Mouse (Mus musculus): ENCODE data around the gene Pkig. TPM values are rescaled to one million over a fixed set of nuclear protein-coding genes. Genes with fewer than 3 reads are reported as not detected.
"Not testable (repeated sequence)": the region's sequence is repeated elsewhere in the genome, so short reads cannot be mapped to it uniquely, and the experiment has no call there.

Gene Pkig
- polyA plus RNA-seq, 1 experiment from 2014 or later = 119 TPM

- H3K4me1 ChIP-seq = peaks cover 12% of the 10 kb centered on the region
- H3K27me3 ChIP-seq = no peaks in the 10 kb centered on the region
- H3K4me3 ChIP-seq = peak within 1 kb of the TSS; percentile 99
- peak; percentile 95 for ATAC-seq (ENCODE audit: insufficient number of reproducible peaks, low FRiP score, low TSS enrichment, low read depth)
- WGBS = under 1% methylated on average over 73 of the region's 74 CpGs
- H3K4me2 ChIP-seq = peak within 1 kb of the TSS; percentile 44
- H3K9me3 ChIP-seq = no peaks in the 10 kb centered on the region
- H3K9ac ChIP-seq = peak within 1 kb of the TSS; percentile 97
- H3K27ac ChIP-seq = peak within 1 kb of the TSS; percentile 99
- 0 out of 2 replicates have a peak, but pooled peaks cover 2% of the 10 kb centered on the region for H3K36me3 ChIP-seq
Measured at GRCm38 (mm10) chr2:163644575-163645385, 13.4 kb upstream of the Pkig start, which contains the start of gene Serinc3. Serinc3 (minus strand) TSS chr2:163645131.

GRCm38 (mm10) chr2:163645700-163646460 is 12.3 kb upstream of the Pkig start:
- H3K4me2 ChIP-seq = peak overlapping the region; percentile 42; the same call in 1 of the 2 replicates
- 0 out of 2 replicates have a peak overlapping the region, but pooled peaks have one; percentile 99 for H3K4me3 ChIP-seq
- H3K9ac ChIP-seq = no peak overlapping the region
- no peaks in the 10 kb centered on the region for H3K27me3 ChIP-seq
- ATAC-seq (ENCODE audit: insufficient number of reproducible peaks, low FRiP score, low TSS enrichment, low read depth) = no peak
- peaks cover 4% of the 10 kb centered on the region; the same call in 1 of the 2 replicates for H3K9me3 ChIP-seq
- no peaks in the 10 kb centered on the region for H3K36me3 ChIP-seq
- peaks cover 12% of the 10 kb centered on the region for H3K4me1 ChIP-seq
- H3K27ac ChIP-seq = no peak overlapping the region
- whole genome bisulfite sequencing = 77% methylated on average over 11 of the region's 11 CpGs

- no peak overlapping the region for H3K4me3 ChIP-seq
- no peaks in the 10 kb centered on the region for H3K27me3 ChIP-seq
- H3K4me2 ChIP-seq = no peak overlapping the region
- peaks cover 4% of the 10 kb centered on the region; the same call in 1 of the 2 replicates for H3K9me3 ChIP-seq
- no peak overlapping the region for H3K9ac ChIP-seq
- no peaks in the 10 kb centered on the region for H3K36me3 ChIP-seq
- no peak overlapping the region for H3K27ac ChIP-seq
- whole genome bisulfite sequencing = 89% methylated on average over 5 of the region's 5 CpGs
- peaks cover 12% of the 10 kb centered on the region for H3K4me1 ChIP-seq
- ATAC-seq (ENCODE audit: insufficient number of reproducible peaks, low FRiP score, low TSS enrichment, low read depth) = no peak
Measured at GRCm38 (mm10) chr2:163646461-163647080, 11.6 kb upstream of the Pkig start.

GRCm38 (mm10) chr2:163655699-163656098 is 2.5 kb upstream of the Pkig start:
- H3K27me3 ChIP-seq; H3K36me3 ChIP-seq; H3K9ac ChIP-seq; H3K9me3 ChIP-seq; H3K4me1 ChIP-seq; H3K4me3 ChIP-seq; ATAC-seq (ENCODE audit: insufficient number of reproducible peaks, low FRiP score, low TSS enrichment, low read depth); H3K4me2 ChIP-seq; H3K27ac ChIP-seq: not testable (repeated sequence)
- 97% methylated on average over 9 of the region's 12 CpGs for WGBS

GRCm38 (mm10) chr2:163657486-163657885 is 700 bp upstream of the Pkig start:
- H3K9me3 ChIP-seq = no peaks in the 10 kb centered on the region
- WGBS = 83% methylated on average over 2 of the region's 2 CpGs
- no peak overlapping the region for H3K9ac ChIP-seq
- no peak overlapping the region for H3K27ac ChIP-seq
- no peak overlapping the region for H3K4me3 ChIP-seq
- H3K27me3 ChIP-seq = no peaks in the 10 kb centered on the region
- ATAC-seq (ENCODE audit: insufficient number of reproducible peaks, low FRiP score, low TSS enrichment, low read depth) = no peak
- H3K4me2 ChIP-seq = no peak overlapping the region
- H3K36me3 ChIP-seq = no peaks in the 10 kb centered on the region
- H3K4me1 ChIP-seq = peaks cover 17% of the 10 kb centered on the region; the same call in 1 of the 2 replicates

GRCm38 (mm10) chr2:163658941-163659340 is 755 bp downstream of the Pkig start:
- H3K4me1 ChIP-seq = peaks cover 17% of the 10 kb centered on the region; the same call in 1 of the 2 replicates
- peak overlapping the region; percentile 76; the same call in 1 of the 2 replicates for H3K9ac ChIP-seq
- H3K27ac ChIP-seq = peak overlapping the region; percentile 66
- no peaks in the 10 kb centered on the region for H3K9me3 ChIP-seq
- WGBS = under 1% methylated on average over 8 of the region's 8 CpGs
- H3K4me2 ChIP-seq = peak overlapping the region; percentile 65
- no peak for ATAC-seq (ENCODE audit: insufficient number of reproducible peaks, low FRiP score, low TSS enrichment, low read depth)
- H3K36me3 ChIP-seq = no peaks in the 10 kb centered on the region
- no peaks in the 10 kb centered on the region for H3K27me3 ChIP-seq
- H3K4me3 ChIP-seq = peak overlapping the region; percentile 81

GRCm38 (mm10) chr2:163659431-163659830 is 1.2 kb downstream of the Pkig start:
- no peak for ATAC-seq (ENCODE audit: insufficient number of reproducible peaks, low FRiP score, low TSS enrichment, low read depth)
- peak overlapping the region; percentile 81 for H3K4me3 ChIP-seq
- H3K27ac ChIP-seq = no peak overlapping the region
- no peaks in the 10 kb centered on the region for H3K36me3 ChIP-seq
- WGBS = 72% methylated on average over 12 of the region's 12 CpGs
- H3K4me1 ChIP-seq = peaks cover 17% of the 10 kb centered on the region; the same call in 1 of the 2 replicates
- H3K4me2 ChIP-seq = peak overlapping the region; percentile 65
- H3K9ac ChIP-seq = no peak overlapping the region
- no peaks in the 10 kb centered on the region for H3K9me3 ChIP-seq
- no peaks in the 10 kb centered on the region for H3K27me3 ChIP-seq

GRCm38 (mm10) chr2:163660103-163660701 is 2.0 kb downstream of the Pkig start:
- Histone ChIP-seq H3K36me3 (no peaks in the 10 kb centered on the region), H3K4me3 (no peak overlapping the region), H3K27ac (no peak overlapping the region), H3K4me1 (peaks cover 17% of the 10 kb centered on the region; the same call in 1 of the 2 replicates), H3K9me3 (no peaks in the 10 kb centered on the region), H3K27me3 (no peaks in the 10 kb centered on the region), H3K4me2 (no peak overlapping the region), H3K9ac (no peak overlapping the region)
- WGBS = 85% methylated on average over 5 of the region's 5 CpGs
- no peak for ATAC-seq (ENCODE audit: insufficient number of reproducible peaks, low FRiP score, low TSS enrichment, low read depth)

GRCm38 (mm10) chr2:163661371-163661850 is 3.2 kb downstream of the Pkig start:
- Histone ChIP-seq H3K27ac (no peak overlapping the region), H3K36me3 (no peaks in the 10 kb centered on the region), H3K4me3 (no peak overlapping the region), H3K9me3 (no peaks in the 10 kb centered on the region), H3K4me2 (no peak overlapping the region), H3K4me1 (peaks cover 17% of the 10 kb centered on the region; the same call in 1 of the 2 replicates), H3K9ac (no peak overlapping the region), H3K27me3 (no peaks in the 10 kb centered on the region)
- no peak for ATAC-seq (ENCODE audit: insufficient number of reproducible peaks, low FRiP score, low TSS enrichment, low read depth)
- 56% methylated on average over 6 of the region's 6 CpGs for WGBS

GRCm38 (mm10) chr2:163662076-163662475 is 3.9 kb downstream of the Pkig start:
- WGBS = 91% methylated on average over 5 of the region's 5 CpGs
- H3K27me3 ChIP-seq = no peaks in the 10 kb centered on the region
- H3K9me3 ChIP-seq = no peaks in the 10 kb centered on the region
- H3K36me3 ChIP-seq = no peaks in the 10 kb centered on the region
- H3K4me3 ChIP-seq = no peak overlapping the region
- H3K4me1 ChIP-seq = peaks cover 17% of the 10 kb centered on the region; the same call in 1 of the 2 replicates
- H3K27ac ChIP-seq = no peak overlapping the region
- H3K9ac ChIP-seq = no peak overlapping the region
- no peak overlapping the region for H3K4me2 ChIP-seq
- no peak for ATAC-seq (ENCODE audit: insufficient number of reproducible peaks, low FRiP score, low TSS enrichment, low read depth)

GRCm38 (mm10) chr2:163662698-163663221 is 4.6 kb downstream of the Pkig start:
- H3K27ac ChIP-seq = no peak overlapping the region
- ATAC-seq (ENCODE audit: insufficient number of reproducible peaks, low FRiP score, low TSS enrichment, low read depth) = no peak
- H3K27me3 ChIP-seq = no peaks in the 10 kb centered on the region
- H3K4me1 ChIP-seq = peaks cover 17% of the 10 kb centered on the region; the same call in 1 of the 2 replicates
- no peaks in the 10 kb centered on the region for H3K36me3 ChIP-seq
- WGBS = 68% methylated on average over 2 of the region's 2 CpGs
- H3K9me3 ChIP-seq = no peaks in the 10 kb centered on the region
- no peak overlapping the region for H3K4me3 ChIP-seq
- no peak overlapping the region for H3K4me2 ChIP-seq
- H3K9ac ChIP-seq = no peak overlapping the region

Measured in limb, embryonic 15.5 days (tissue).